Mouse (Mus musculus) gastrocnemius, postnatal 10 days (tissue): ENCODE results near the gene Saa1. TPM values are rescaled to one million over a fixed set of nuclear protein-coding genes. Genes with fewer than 3 reads are reported as not detected.
"Not testable (repeated sequence)": the region's sequence is repeated elsewhere in the genome, so short reads cannot be mapped to it uniquely, and the experiment has no call there.

Experiments
- DNase-seq: peaks from one replicate; pipeline ENCODE4 v3.0.0; 2021; ENCODE audit warnings: mixed read lengths
- long read RNA-seq, 2 experiments: library from polyadenylated mRNA; stranded (forward); transcript quantifications; one replicate each; pipeline ENCODE4 v2.0.0; 2021
- total RNA-seq, 2 experiments: library from RNA; stranded (reverse); gene quantifications; 2 replicates each; pipeline ENCODE4 v1.2.3; 2021

The Saa1 gene
- under 1 TPM in 1 of 2 experiments, not detected in 1; 0.70 TPM for total RNA-seq
- long read RNA-seq, experiment 1 = 0 reads
- long read RNA-seq, experiment 2, partial matches to known transcripts = 0 of 1 reads
- long read RNA-seq, experiment 2, other reads (novel, unspliced or antisense) = 0 of 1 reads

- not testable (repeated sequence) for DNase-seq
These were observed at the start of gene Saa1 for GRCm38 (mm10) chr7:46742880-46743279. Gene Saa1 (minus strand): TSS chr7:46742980.

DNA sequence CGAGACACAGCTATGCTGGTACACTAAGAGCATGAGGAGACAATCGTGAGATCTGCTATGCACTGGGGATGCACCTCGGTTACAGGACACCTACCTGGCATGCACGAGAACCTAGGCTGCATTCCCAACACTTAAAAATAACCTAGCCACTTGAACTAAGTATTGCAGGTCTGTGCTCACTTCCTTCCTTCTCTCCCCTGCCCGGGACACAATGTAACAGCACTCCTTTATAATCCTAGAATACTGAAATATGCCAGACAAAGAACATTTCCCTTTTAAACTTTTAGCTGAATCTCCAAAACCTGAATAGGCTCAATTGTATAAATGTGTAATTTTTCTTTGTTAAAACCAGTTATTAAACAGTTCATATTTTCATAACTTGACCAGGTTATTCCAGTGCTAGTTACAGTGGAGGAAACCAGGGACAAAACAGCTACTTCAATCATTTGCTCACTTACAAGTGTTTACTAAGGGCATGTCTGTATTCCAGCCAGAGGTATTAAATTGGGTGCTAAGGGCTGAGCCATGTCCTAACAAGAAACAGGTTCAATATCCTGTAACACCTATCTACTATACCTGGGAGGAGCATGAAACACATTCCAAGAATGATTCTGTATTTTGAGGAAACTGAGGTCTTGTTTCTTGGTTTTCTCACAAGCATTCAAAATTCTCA lies 46.5 kb upstream of the Saa1 start:
- no peak for DNase-seq

- peak; percentile 52 for DNase-seq
These were observed 27.9 kb upstream of the Saa1 start for GRCm38 (mm10) chr7:46770706-46771105.

GRCm38 (mm10) chr7:46768451-46768850 lies 25.7 kb upstream of the Saa1 start:
- DNase-seq = no peak

DNA sequence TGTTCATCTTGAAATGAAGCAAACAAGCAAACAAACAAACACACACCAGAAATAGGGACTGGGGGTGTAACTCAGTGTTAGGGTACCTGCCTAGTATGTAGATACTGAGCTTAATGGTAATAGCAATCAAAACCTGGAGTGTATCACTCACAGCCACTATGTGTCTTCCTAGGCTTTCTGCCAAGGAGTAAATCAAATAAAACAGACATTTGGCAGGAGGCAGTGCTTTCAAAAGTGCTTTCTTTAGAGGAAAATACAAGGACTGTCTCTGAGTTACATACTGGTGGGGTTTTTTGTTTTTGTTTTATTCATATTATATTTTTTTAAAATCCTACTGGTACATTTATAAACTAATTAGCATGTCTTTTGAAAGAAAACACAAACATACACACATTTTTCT lies 24.6 kb upstream of the Saa1 start:
- no peak for DNase-seq

DNA sequence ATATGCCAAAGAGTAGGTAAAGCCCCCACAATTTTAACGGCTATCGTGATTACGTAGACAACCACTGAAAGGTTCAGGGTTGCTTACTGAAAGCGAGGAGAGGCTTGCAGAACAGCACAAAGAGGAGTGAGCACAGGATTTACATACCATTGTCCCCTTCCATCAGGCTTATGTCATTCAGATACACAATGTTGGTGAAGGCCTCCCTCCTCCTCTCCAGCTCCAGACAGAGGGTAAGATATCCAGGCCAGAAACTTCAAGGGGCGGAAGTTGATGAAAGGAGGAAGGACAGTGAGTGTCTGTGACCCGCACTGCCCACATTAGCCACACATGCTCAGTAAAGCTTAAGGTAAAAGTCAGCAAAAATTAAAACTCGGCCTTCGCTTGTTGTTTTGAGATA lies 21.9 kb upstream of the Saa1 start:
- no peak for DNase-seq

- DNase-seq = no peak
These were observed 19.8 kb upstream of the Saa1 start for GRCm38 (mm10) chr7:46762601-46763000.

DNA sequence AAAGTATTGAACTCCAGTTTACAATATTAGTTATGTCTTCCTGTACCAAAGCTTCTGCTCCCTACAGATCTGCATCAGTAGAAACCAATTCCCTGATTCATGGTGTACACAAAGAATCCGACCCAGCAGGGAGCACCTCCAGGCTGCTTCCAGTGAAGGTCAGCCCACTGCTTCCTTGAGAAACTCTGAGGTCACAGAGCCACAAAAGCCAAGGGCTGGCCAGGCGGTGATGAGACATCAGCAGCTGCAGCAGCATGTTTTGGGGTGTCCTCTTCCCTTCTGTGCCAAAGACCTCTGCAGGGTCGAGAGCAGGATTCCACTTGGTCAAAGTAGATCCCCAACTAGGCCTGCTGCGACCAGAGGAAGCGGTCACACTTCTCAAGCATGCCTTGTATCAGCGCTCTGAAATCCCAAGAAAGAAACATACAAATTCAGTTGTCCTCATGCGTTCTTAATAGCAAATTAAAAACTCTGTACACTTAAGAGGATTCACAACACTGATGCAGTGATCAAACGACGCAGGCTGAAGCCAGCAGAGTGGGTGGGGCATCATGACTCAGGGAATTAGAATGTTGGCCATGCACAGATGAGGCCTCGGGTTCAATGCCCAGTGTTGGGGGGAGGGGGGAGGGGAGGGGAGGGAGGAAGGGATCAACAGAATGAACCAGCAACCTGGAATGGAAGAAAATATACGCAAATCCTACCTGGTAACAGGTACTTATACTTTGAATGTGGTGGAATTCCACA lies 18.4 kb upstream of the Saa1 start:
- DNase-seq = no peak

GRCm38 (mm10) chr7:46751490-46751889 lies 8.7 kb upstream of the Saa1 start, which contains the start of gene Saa2:
Gene Saa2 (plus strand): TSS chr7:46751790.
- DNase-seq = no peak

DNA sequence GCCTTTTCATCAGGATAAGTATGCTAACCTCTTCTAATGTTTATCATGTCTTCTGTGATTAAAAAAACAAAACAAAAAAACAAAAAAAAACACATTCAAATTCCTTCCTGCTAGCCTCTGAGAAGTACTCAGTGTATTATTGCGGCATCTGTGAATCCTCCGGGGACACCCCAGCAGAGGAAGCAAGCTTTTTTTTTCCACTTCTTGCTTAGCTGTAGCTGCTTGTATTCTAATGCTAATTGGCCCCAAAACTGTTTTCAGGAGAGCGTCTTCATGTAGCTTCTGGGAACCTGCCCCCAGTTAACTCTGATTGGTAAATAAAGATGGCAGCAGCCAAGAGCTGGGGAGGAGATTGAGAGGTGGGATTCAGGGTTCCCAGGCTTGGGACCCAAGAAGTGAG lies 5.7 kb upstream of the Saa1 start:
- DNase-seq = no peak

- no peak for DNase-seq
These were observed 3.6 kb upstream of the Saa1 start for GRCm38 (mm10) chr7:46746381-46746780.

- no peak for DNase-seq
These were observed 3.0 kb upstream of the Saa1 start for GRCm38 (mm10) chr7:46745816-46746215.

- DNase-seq = not testable (repeated sequence)
These were observed 2.7 kb downstream of the Saa1 start for GRCm38 (mm10) chr7:46740041-46740440.

GRCm38 (mm10) chr7:46738561-46739460 lies 4.0 kb downstream of the Saa1 start:
- DNase-seq = no peak

GRCm38 (mm10) chr7:46734983-46735382 lies 7.8 kb downstream of the Saa1 start:
- no peak for DNase-seq

DNA sequence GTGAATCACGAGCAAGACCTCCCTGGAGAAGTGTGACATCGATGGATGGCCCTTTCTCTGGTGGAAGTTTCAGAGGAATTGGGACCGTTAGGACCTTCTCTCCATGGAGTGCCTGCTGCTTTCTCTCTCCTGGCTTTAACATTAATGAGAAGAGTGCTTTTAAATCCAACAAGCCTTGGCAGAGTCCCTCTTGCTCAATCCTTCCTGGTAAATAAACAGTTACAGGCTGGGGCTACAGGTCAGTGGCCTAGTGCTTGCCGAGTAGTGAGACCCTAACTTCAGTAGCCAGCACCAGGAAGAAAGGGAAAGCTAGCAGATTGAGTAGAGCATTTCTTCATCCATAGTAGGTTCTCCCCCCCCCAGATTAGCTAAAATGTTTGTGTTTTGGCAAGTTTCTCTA lies 10.3 kb downstream of the Saa1 start, which contains the start of gene Saa4:
Saa4 (minus strand) TSS at position 146 of the 400 bp plus-strand sequence.
- DNase-seq = no peak

DNA sequence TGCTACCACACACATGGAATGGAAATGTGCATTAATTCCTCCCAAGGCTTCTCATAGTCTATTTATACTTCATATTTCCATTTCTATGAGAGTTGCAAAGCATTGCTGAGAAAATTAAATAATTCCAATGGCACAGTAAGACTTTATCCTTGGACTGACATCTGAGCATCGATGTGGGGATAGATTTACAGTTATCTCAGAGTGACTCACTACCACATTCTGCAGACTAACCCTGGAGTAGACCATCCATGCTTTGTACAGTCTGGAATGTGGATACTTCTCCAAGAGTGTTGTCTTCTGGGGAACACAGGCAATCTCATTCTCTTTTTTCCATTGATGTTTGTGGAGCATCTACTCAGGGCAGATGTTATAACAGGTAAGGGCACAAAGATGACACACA lies 15.2 kb downstream of the Saa1 start:
- DNase-seq = no peak

DNA sequence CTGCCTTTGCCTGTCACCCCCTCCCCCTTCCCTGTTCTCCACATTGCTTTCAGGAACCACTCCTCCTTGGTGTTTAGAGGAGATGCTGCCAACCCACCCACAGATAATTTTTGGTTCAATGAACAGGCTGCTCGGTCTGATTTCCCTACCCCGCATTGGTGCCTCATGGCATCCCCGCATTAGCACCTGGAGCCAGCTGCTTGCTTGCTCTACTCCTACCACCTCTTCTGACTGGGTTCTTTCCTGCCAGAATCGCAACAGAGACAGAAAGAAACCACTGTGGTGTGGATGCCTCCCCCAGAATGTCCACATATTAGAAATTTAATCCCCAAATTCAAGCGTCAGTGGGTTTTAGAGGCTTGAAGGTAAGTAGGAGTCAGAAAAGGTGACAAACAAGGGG lies 18.4 kb downstream of the Saa1 start:
- no peak for DNase-seq

- DNase-seq = no peak
These were observed 18.9 kb downstream of the Saa1 start for GRCm38 (mm10) chr7:46723849-46724248.

- no peak for DNase-seq
These were observed 19.4 kb downstream of the Saa1 start for GRCm38 (mm10) chr7:46723354-46723753.

- no peak for DNase-seq
These were observed 22.3 kb downstream of the Saa1 start for GRCm38 (mm10) chr7:46720460-46720859.

GRCm38 (mm10) chr7:46719526-46719925 lies 23.3 kb downstream of the Saa1 start:
- DNase-seq = no peak
